In genomic region chr4:107422176-107422575, GRCm38 (mm10) we compare ENCODE assay signal across 8 mouse cellular contexts. TPM values are rescaled to one million over a fixed set of nuclear protein-coding genes. Genes with fewer than 3 reads are reported as not detected.
A peak's percentile ranks its signal among the peaks of the same experiment; 100 is the strongest.
DNase-seq lines count a peak whose midpoint lies in the region; TF ChIP-seq lines count a peak whose summit lies in the region.

No protein-coding gene starts in this region.

- no peak overlapping the region for H3K27ac ChIP-seq in gastrocnemius, adult 2 months
- no peak overlapping the region for H3K27ac ChIP-seq in CH12.LX (ENCODE audit: insufficient read depth, low read depth)

- no peaks in the 10 kb centered on the region for H3K4me1 ChIP-seq in CH12.LX (ENCODE audit: control insufficient read depth in 1 of 2, insufficient read depth in 2 of 2)
- no peaks in the 10 kb centered on the region for H3K4me1 ChIP-seq in lung, adult 2 months (ENCODE audit: control insufficient read depth, insufficient read depth, low read length)

- no peak for TF ChIP-seq POLR2A in CH12.LX (IDR thresholded peaks at IDR 0.05; ENCODE audit: low read depth, low read length)
- TF ChIP-seq POLR2A in lung, adult 2 months (IDR thresholded peaks at IDR 0.05; ENCODE audit: borderline replicate concordance, extremely low read depth, low read depth, low read length): no peak

- dilution Hi-C loops in CH12.LX (cut with MboI; ENCODE audit: extremely low pct_ligation_motif_present, extremely low pct_unique_long_range_greater_than_20kb, low sequenced_read_pairs): no loop called here

- TF ChIP-seq EP300 in CH12.LX (IDR thresholded peaks at IDR 0.05; ENCODE audit: low read length): no peak

- intact Hi-C loops in gastrocnemius, adult 2 months (cut with DNase I): loop anchor here (1.0 to 5.0 kb wide), 2 partner anchors 180 to 231 kb away; no protein-coding TSS in a partner anchor

- no peaks in the 10 kb centered on the region for H3K27me3 ChIP-seq in CH12.LX (replicated peaks)

- no peak overlapping the region for H3K4me2 ChIP-seq in CH12.LX (ENCODE audit: insufficient read depth, low read depth, poor library complexity, severe bottlenecking)

- WGBS in lung, adult 2 months: 16% methylated on average over 6 of the region's 6 CpGs

- TF ChIP-seq CTCF in gastrocnemius, adult 2 months (IDR thresholded peaks at IDR 0.05): peak; percentile 70
- TF ChIP-seq CTCF in CH12.LX (conservative IDR thresholded peaks at IDR 0.05 in 1 of 2, IDR thresholded peaks at IDR 0.05 in 1 of 2; ENCODE audit: low read depth in 2 of 2, low read length in 2 of 2): peak in 1 of 2 experiments; percentile 66; a peak in 2 of 4 replicates
- no peak; the same call in 1 of the 2 replicates for TF ChIP-seq CTCF in lung, adult 2 months (IDR thresholded peaks at IDR 0.05; ENCODE audit: insufficient read depth, low read length)

- no peak overlapping the region for H3K4me3 ChIP-seq in gastrocnemius, adult 2 months
- no peak overlapping the region for H3K4me3 ChIP-seq in CH12.LX (replicated peaks in 1 of 3; ENCODE audit: low read depth in 2 of 3, low read length in 2 of 3, poor library complexity in 1 of 3)
- H3K4me3 ChIP-seq in lung, adult 2 months (replicated peaks; ENCODE audit: extremely low read depth, low read depth, low read length): no peak overlapping the region

- in situ Hi-C loops in CH12.LX (cut with MboI; ENCODE audit: low pct_ligation_motif_present, low pct_unique_long_range_greater_than_20kb, low sequenced_read_pairs): loop anchor here (25.0 kb wide), 1 partner anchor 415 kb away; no protein-coding TSS in a partner anchor

- no peaks in the 10 kb centered on the region for H3K79me2 ChIP-seq in CH12.LX (replicated peaks; ENCODE audit: control insufficient read depth, extremely low read depth, insufficient read depth, poor library complexity, severe bottlenecking)

- peak; percentile 37 for TF ChIP-seq RAD21 in CH12.LX (IDR thresholded peaks at IDR 0.05; ENCODE audit: low read depth, low read length)

- H3K9me3 ChIP-seq in CH12.LX (replicated peaks; ENCODE audit: low read length): no peaks in the 10 kb centered on the region

- DNase-seq in gastrocnemius, adult 2 months: no peak
- DNase-seq in gastrocnemius, postnatal 10 days: no peak
- no peak for DNase-seq in CH12.LX (ENCODE audit: extremely low read depth)
- peak; percentile 35 to 66 for DNase-seq in cerebellum, postnatal 25 days
- peak; percentile 56 for DNase-seq in heart, postnatal 4 days
- peak; percentile 12 for DNase-seq in lung, adult 2 months
- no peak for DNase-seq in natural killer cell, adult 2 months (ENCODE audit: low spot score in 2 of 2)
- DNase-seq in thymus, postnatal 0 days (ENCODE audit: low spot score): no peak

- H3K9ac ChIP-seq in CH12.LX (ENCODE audit: insufficient read depth, low read depth): no peak overlapping the region

- H3K36me3 ChIP-seq in CH12.LX (replicated peaks in 1 of 2; ENCODE audit: control insufficient read depth in 1 of 2, insufficient read depth in 1 of 2, low read length in 1 of 2): peaks cover 11 to 31% of the 10 kb centered on the region in 2 experiments

TF ChIP-seq in CH12.LX, 34 proteins besides CTCF, POLR2A, EP300 and RAD21:
- TF ChIP-seq IRF4 (IDR thresholded peaks at IDR 0.05; ENCODE audit: low read depth, low read length): no peak
- TF ChIP-seq SMC3 (IDR thresholded peaks at IDR 0.05; ENCODE audit: low read depth, low read length): peak; percentile 57
- TF ChIP-seq MYC (IDR thresholded peaks at IDR 0.05; ENCODE audit: low read depth, low read length): no peak
- no peak for TF ChIP-seq BHLHE40 (IDR thresholded peaks at IDR 0.05; ENCODE audit: low read depth, low read length)

RNA-seq across cellular contexts. Expression of gene Glis1, which starts 12.2 kb away (rescaled TPM):
- under 1 TPM; 0.15 to 0.20 TPM for total RNA-seq in gastrocnemius, adult 2 months (2021)
- 1 to 10 TPM in 1 of 2 experiments, under 1 TPM in 1; 0.93 to 1.4 TPM for total RNA-seq in gastrocnemius, postnatal 10 days (2021)
- total RNA-seq in CH12.LX (2012; rRNA removed): 0.08 TPM in 1 of 2 replicates, not detected in the other
- total RNA-seq in CH12.LX (2014; rRNA removed): 0.17 TPM in 1 of 2 replicates, not detected in the other
- 1.3 and 2.2 TPM in 2 replicates for polyA plus RNA-seq in CH12.LX (2012; ENCODE audit: insufficient read length, low read depth)
- total RNA-seq in heart, postnatal 4 days (2021): under 1 TPM; 0.26 to 0.79 TPM
- 0.33 and 0.78 TPM in 2 replicates for polyA plus RNA-seq in lung, adult 2 months (2012; rRNA removed)
- 0.05 and 0.27 TPM in 2 replicates for polyA plus RNA-seq in thymus, postnatal 0 days (2015; fragmentation: Nextera tagmentation; extraction: Ambion mirVana)

RNA-seq across cellular contexts. Expression of gene Ndc1, which starts 54.6 kb away (rescaled TPM):
- 1 to 10 TPM; 6.0 to 8.4 TPM for total RNA-seq in gastrocnemius, adult 2 months (2021)
- total RNA-seq in gastrocnemius, postnatal 10 days (2021): 1 to 10 TPM; 8.0 to 8.4 TPM
- total RNA-seq in CH12.LX (2012; rRNA removed) (48.1 and 49.1 TPM in 2 replicates), CH12.LX (2014; rRNA removed) (86.5 and 92.8 TPM in 2 replicates)
- polyA plus RNA-seq in CH12.LX (2012; ENCODE audit: insufficient read length, low read depth): 69.6 and 71.3 TPM in 2 replicates
- 10 to 100 TPM; 23.5 to 27.3 TPM for total RNA-seq in heart, postnatal 4 days (2021)
- 7.8 and 9.9 TPM in 2 replicates for polyA plus RNA-seq in lung, adult 2 months (2012; rRNA removed)
- 14.9 and 19.6 TPM in 2 replicates for polyA plus RNA-seq in thymus, postnatal 0 days (2015; fragmentation: Nextera tagmentation; extraction: Ambion mirVana)

Comparison
In these comparisons a context has a peak if more than half of its experiments do, and no peak if none do; other contexts are left out.
1. DNase-seq: peak in cerebellum, postnatal 25 days (2 of 2), heart, postnatal 4 days (single experiment) and lung, adult 2 months (single experiment); none in gastrocnemius, adult 2 months (single experiment), gastrocnemius, postnatal 10 days (single experiment), CH12.LX (single experiment), natural killer cell, adult 2 months (0 of 2) and thymus, postnatal 0 days (single experiment).